Mouse (Mus musculus) lung, adult 2 months (tissue): Measurements from ENCODE around the gene Mrps23. TPM values are rescaled to one million over a fixed set of nuclear protein-coding genes. Genes with fewer than 3 reads are reported as not detected.

Experiments used
- DNase-seq: peaks from one replicate; pipeline ENCODE4 v3.0.0; 2022
- H3K4me1 ChIP-seq: fragments of 200-500 bp; 2 replicates; pipeline ENCODE4 v1.6.1; 2011; ENCODE audit warnings: low read length; ENCODE audit not compliant: control insufficient read depth, insufficient read depth
- H3K4me3 ChIP-seq: fragments of 200-500 bp; replicated peaks from 2 replicates; pipeline ENCODE3; 2011; ENCODE audit warnings: low read depth, mild to moderate bottlenecking, control low read depth, low read length; ENCODE audit errors: extremely low read depth
- CTCF ChIP-seq: fragments of 200-500 bp; IDR thresholded peaks from 2 replicates; pipeline ENCODE4 v1.5.1; 2011; ENCODE audit warnings: mild to moderate bottlenecking, low read length, control low read depth; ENCODE audit not compliant: insufficient read depth
- POLR2A ChIP-seq: fragments of 200-500 bp; IDR thresholded peaks from 2 replicates; pipeline ENCODE4 v1.6.1; 2011; ENCODE audit warnings: low read depth, mild to moderate bottlenecking, control low read depth, low read length, borderline replicate concordance; ENCODE audit errors: extremely low read depth
- WGBS: fragments of 180-500 bp; shearing (Covaris S2); methylation state at CpG from one replicate; pipeline ENCODE4 v1.1.7; 2018; 5-methylcytosine and 5-hydroxymethylcytosine counted together
- polyA plus RNA-seq: library from polyadenylated mRNA; depleted of rRNA; stranded (reverse); fragments of >200 nt; gene quantifications from 2 replicates; pipeline ENCODE4 v1.2.3, GENCODE M21; 2012

Gene Mrps23
- polyA plus RNA-seq, 1 experiment: 39.0 TPM

GRCm38 (mm10) chr11:88240275-88240674 lies 36.1 kb downstream of the Mrps23 start:
- 91% methylated on average over 10 of the region's 10 CpGs for WGBS
- Histone ChIP-seq H3K4me1 (peaks cover 3% of the 10 kb centered on the region; the same call in 1 of the 2 replicates), H3K4me3 (no peak overlapping the region)
- TF ChIP-seq CTCF: no peak
- TF ChIP-seq POLR2A: no peak
- no peak for DNase-seq

GRCm38 (mm10) chr11:88240736-88241353 lies 36.7 kb downstream of the Mrps23 start:
- H3K4me3 ChIP-seq: no peak overlapping the region
- H3K4me1 ChIP-seq: peaks cover 3% of the 10 kb centered on the region; the same call in 1 of the 2 replicates
- no peak for DNase-seq
- WGBS: 55% methylated on average over 10 of the region's 10 CpGs
- TF ChIP-seq POLR2A: no peak
- TF ChIP-seq CTCF: no peak

GRCm38 (mm10) chr11:88241468-88242301 lies 37.5 kb downstream of the Mrps23 start:
- no peak overlapping the region for H3K4me3 ChIP-seq
- WGBS: 63% methylated on average over 12 of the region's 12 CpGs
- no peaks in the 10 kb centered on the region for H3K4me1 ChIP-seq
- TF ChIP-seq POLR2A: no peak
- TF ChIP-seq CTCF: no peak
- no peak for DNase-seq

GRCm38 (mm10) chr11:88245581-88246170 lies 41.5 kb downstream of the Mrps23 start:
- DNase-seq: no peak
- 79% methylated on average over 14 of the region's 14 CpGs for WGBS
- Histone ChIP-seq H3K4me1 (no peaks in the 10 kb centered on the region), H3K4me3 (no peak overlapping the region)
- TF ChIP-seq POLR2A (no peak), CTCF (no peak)

GRCm38 (mm10) chr11:88248636-88249035 lies 44.4 kb downstream of the Mrps23 start:
- no peak for DNase-seq
- 69% methylated on average over 5 of the region's 5 CpGs for WGBS
- TF ChIP-seq CTCF: no peak
- no peak overlapping the region for H3K4me3 ChIP-seq
- H3K4me1 ChIP-seq: peaks cover 2% of the 10 kb centered on the region; the same call in 1 of the 2 replicates

- 49% methylated on average over 3 of the region's 3 CpGs for WGBS
- Histone ChIP-seq H3K4me1 (peaks cover 2% of the 10 kb centered on the region; the same call in 1 of the 2 replicates), H3K4me3 (no peak overlapping the region)
- TF ChIP-seq CTCF: no peak
- no peak for TF ChIP-seq POLR2A
- no peak for DNase-seq
Observed at GRCm38 (mm10) chr11:88250568-88250967, 46.4 kb downstream of the Mrps23 start.

GRCm38 (mm10) chr11:88251295-88251694 lies 47.1 kb downstream of the Mrps23 start:
- Histone ChIP-seq H3K4me3 (no peak overlapping the region), H3K4me1 (peaks cover 2% of the 10 kb centered on the region; the same call in 1 of the 2 replicates)
- 66% methylated on average over 7 of the region's 7 CpGs for WGBS
- no peak for TF ChIP-seq POLR2A
- no peak for TF ChIP-seq CTCF
- no peak for DNase-seq

- no peak overlapping the region for H3K4me3 ChIP-seq
- peaks cover 2% of the 10 kb centered on the region; the same call in 1 of the 2 replicates for H3K4me1 ChIP-seq
- TF ChIP-seq POLR2A (no peak), CTCF (peak; percentile 89)
- WGBS: 14% methylated on average over 22 of the region's 22 CpGs
- DNase-seq: peak; percentile 84
Observed at GRCm38 (mm10) chr11:88251972-88252766, 48.0 kb downstream of the Mrps23 start.

- Histone ChIP-seq H3K4me1 (peaks cover 2% of the 10 kb centered on the region; the same call in 1 of the 2 replicates), H3K4me3 (no peak overlapping the region)
- no peak for DNase-seq
- 32% methylated on average over 11 of the region's 18 CpGs for WGBS
- TF ChIP-seq CTCF: no peak
- TF ChIP-seq POLR2A: no peak
Observed at GRCm38 (mm10) chr11:88252767-88253513, 48.8 kb downstream of the Mrps23 start.
